Mouse (Mus musculus) heart, postnatal 0 days (tissue): Measurements from ENCODE around the gene Fv1. TPM values are rescaled to one million over a fixed set of nuclear protein-coding genes. Genes with fewer than 3 reads are reported as not detected.

Experiments
- ATAC-seq: fragments of 200-750 bp; cut with Nextera tagmentation; 2 replicates; pipeline ENCODE4 v1.8.0; 2017; ENCODE audit warnings: low read depth, moderate number of reproducible peaks, moderate library complexity; ENCODE audit not compliant: insufficient read depth
- DNase-seq: peaks from one replicate; pipeline ENCODE4 v3.0.0-alpha.2; 2016; ENCODE audit warnings: low spot score
- H3K27ac ChIP-seq: fragments of 300-500 bp; sonication (generic); 2 replicates; pipeline ENCODE4 v1.5.1; 2014; ENCODE audit warnings: low read depth, mild to moderate bottlenecking
- H3K27me3 ChIP-seq: fragments of 300-500 bp; sonication (generic); 2 replicates; pipeline ENCODE4 v1.6.1; 2014; ENCODE audit warnings: low read length, mixed read lengths; ENCODE audit not compliant: control insufficient read depth, insufficient read depth
- H3K36me3 ChIP-seq: fragments of 300-500 bp; sonication (generic); replicated peaks from 2 replicates; pipeline ENCODE4 v1.6.1; 2014; ENCODE audit warnings: low read length, mixed read lengths; ENCODE audit not compliant: control insufficient read depth, insufficient read depth
- H3K4me1 ChIP-seq: fragments of 300-500 bp; sonication (generic); 2 replicates; pipeline ENCODE4 v1.6.1; 2014; ENCODE audit warnings: antibody characterized with exemption; ENCODE audit not compliant: control insufficient read depth, insufficient read depth
- H3K4me2 ChIP-seq: fragments of 300-500 bp; sonication (generic); 2 replicates; pipeline ENCODE4 v1.6.1; 2014; ENCODE audit warnings: low read depth, mild to moderate bottlenecking, low read length, moderate library complexity
- H3K4me3 ChIP-seq: fragments of 300-500 bp; sonication (generic); 2 replicates; pipeline ENCODE4 v1.5.1; 2014; ENCODE audit warnings: low read depth, low read length
- H3K9ac ChIP-seq: fragments of 300-500 bp; sonication (generic); replicated peaks from 2 replicates; pipeline ENCODE4 v1.6.1; 2014; ENCODE audit warnings: low read depth, low read length, mixed read lengths
- H3K9me3 ChIP-seq: fragments of 300-500 bp; sonication (generic); replicated peaks from 2 replicates; pipeline ENCODE4 v1.6.1; 2016; ENCODE audit warnings: low read length; ENCODE audit not compliant: control insufficient read depth
- CTCF ChIP-seq: IDR thresholded peaks from 2 replicates; pipeline ENCODE4 v1.5.1; 2016; ENCODE audit warnings: antibody characterized with exemption, control low read depth, low read depth
- EP300 ChIP-seq: IDR thresholded peaks from 2 replicates; pipeline ENCODE4 v1.6.1; 2016; ENCODE audit warnings: antibody characterized with exemption, low read depth
- whole genome bisulfite sequencing: fragments of 180-500 bp; shearing (Covaris S2); extraction: QIAGEN DNeasy Blood & Tissue Kit; methylation state at CpG from one replicate; pipeline ENCODE4 v1.1.7; 2014; 5-methylcytosine and 5-hydroxymethylcytosine counted together
- polyA plus RNA-seq: library from polyadenylated mRNA; unstranded; fragments of >200 nt; fragmentation: Nextera tagmentation; extraction: Ambion mirVana; gene quantifications from 2 replicates; pipeline ENCODE4 v1.2.1, GENCODE M21; 2015
- total RNA-seq: library from RNA; depleted of rRNA; stranded (reverse); fragments of >200 nt; gene quantifications from 2 replicates; pipeline ENCODE4 v1.2.3, GENCODE M21; 2014; ENCODE audit warnings: low replicate concordance

Gene Fv1
- total and polyA plus RNA-seq, 2 experiments from 2014 or later = 3.2 to 5.9 TPM

GRCm38 (mm10) chr4:147886158-147886557 is 17.4 kb downstream of the Fv1 start:
- no peak for DNase-seq
- Histone ChIP-seq H3K4me2 (no peak overlapping the region), H3K9ac (no peak overlapping the region), H3K4me3 (no peak overlapping the region), H3K27me3 (no peaks in the 10 kb centered on the region), H3K9me3 (no peaks in the 10 kb centered on the region), H3K4me1 (no peaks in the 10 kb centered on the region), H3K36me3 (peaks cover 96% of the 10 kb centered on the region), H3K27ac (no peak overlapping the region)
- 94% methylated on average over 12 of the region's 12 CpGs for WGBS
- TF ChIP-seq CTCF (no peak), EP300 (no peak)
- ATAC-seq = no peak

- Histone ChIP-seq H3K36me3 (peaks cover 96% of the 10 kb centered on the region), H3K9ac (no peak overlapping the region), H3K27ac (no peak overlapping the region), H3K27me3 (no peaks in the 10 kb centered on the region), H3K4me1 (no peaks in the 10 kb centered on the region), H3K4me2 (no peak overlapping the region), H3K9me3 (no peaks in the 10 kb centered on the region), H3K4me3 (no peak overlapping the region)
- ATAC-seq = no peak
- no peak for DNase-seq
- 90% methylated on average over 7 of the region's 7 CpGs for WGBS
- no peak for TF ChIP-seq CTCF
- TF ChIP-seq EP300 = no peak
Measured at GRCm38 (mm10) chr4:147887277-147887676, 18.5 kb downstream of the Fv1 start.

- Histone ChIP-seq H3K9me3 (no peaks in the 10 kb centered on the region), H3K4me2 (no peak overlapping the region), H3K27me3 (no peaks in the 10 kb centered on the region), H3K4me3 (no peak overlapping the region), H3K36me3 (peaks cover 96% of the 10 kb centered on the region), H3K27ac (no peak overlapping the region), H3K9ac (no peak overlapping the region), H3K4me1 (no peaks in the 10 kb centered on the region)
- no peak for DNase-seq
- no peak for ATAC-seq
- TF ChIP-seq EP300 = no peak
- no peak for TF ChIP-seq CTCF
- WGBS = 67% methylated on average over 4 of the region's 4 CpGs
Measured at GRCm38 (mm10) chr4:147888237-147888636, 19.5 kb downstream of the Fv1 start.

DNA sequence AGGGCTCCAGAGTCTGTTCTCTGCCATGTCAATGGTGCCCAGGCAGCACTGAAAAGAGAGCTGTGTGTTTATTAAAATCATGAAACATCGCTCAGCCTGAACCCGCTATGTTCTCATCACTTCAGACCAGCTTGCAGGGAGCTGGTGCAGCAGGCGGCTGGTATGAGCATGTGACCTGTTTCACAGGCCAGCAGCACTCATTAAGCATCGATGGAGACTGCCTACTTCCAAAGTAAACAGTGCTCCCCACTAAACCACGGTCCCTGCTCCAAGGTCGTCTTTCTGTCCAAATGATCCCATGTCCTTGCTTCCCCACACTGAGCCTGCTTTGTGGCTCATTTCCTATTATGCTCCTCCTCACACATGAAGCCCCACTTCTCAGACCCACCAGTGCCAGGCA is 21.6 kb downstream of the Fv1 start:
- Histone ChIP-seq H3K9me3 (no peaks in the 10 kb centered on the region), H3K27ac (peak overlapping the region; percentile 8; the same call in 1 of the 2 replicates), H3K27me3 (no peaks in the 10 kb centered on the region), H3K4me1 (peaks cover 2% of the 10 kb centered on the region; the same call in 1 of the 2 replicates), H3K9ac (no peak overlapping the region), H3K36me3 (peaks cover 93% of the 10 kb centered on the region), H3K4me3 (no peak overlapping the region), H3K4me2 (no peak overlapping the region)
- no peak for TF ChIP-seq EP300
- TF ChIP-seq CTCF = no peak
- DNase-seq (no peak), ATAC-seq (peak; percentile 49; the same call in 1 of the 2 replicates)
- 50% methylated on average over 6 of the region's 6 CpGs for WGBS

DNA sequence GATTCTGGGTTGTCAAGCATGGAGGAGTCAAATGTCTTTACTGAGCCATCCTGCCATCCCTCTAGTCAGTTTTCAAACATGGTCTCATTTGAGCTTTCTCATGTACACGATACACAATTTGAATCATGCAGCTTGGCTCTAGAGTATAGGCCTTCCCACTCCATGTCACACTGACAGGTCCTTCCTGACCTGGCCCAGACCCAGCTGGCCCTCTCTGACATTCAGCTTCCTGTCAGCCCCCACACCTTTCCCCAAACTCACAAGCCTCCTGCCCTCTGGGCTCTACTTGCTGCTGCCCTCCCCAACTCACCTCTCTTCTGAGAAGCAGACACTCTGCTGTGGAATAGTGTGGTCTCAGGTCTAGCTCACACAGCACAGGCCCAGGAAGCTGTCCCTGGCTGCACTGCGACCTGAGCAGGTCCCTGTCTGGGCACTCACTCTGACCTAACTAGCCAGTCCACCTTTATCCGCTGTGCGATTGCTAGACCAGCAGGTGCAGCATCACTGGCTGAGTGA is 27.1 kb downstream of the Fv1 start:
- Histone ChIP-seq H3K27ac (peak overlapping the region; percentile 98), H3K4me3 (no peak overlapping the region), H3K9me3 (no peaks in the 10 kb centered on the region), H3K36me3 (peaks cover 83% of the 10 kb centered on the region), H3K4me2 (no peak overlapping the region), H3K9ac (peak overlapping the region; percentile 41; the same call in 1 of the 2 replicates), H3K27me3 (no peaks in the 10 kb centered on the region), H3K4me1 (peaks cover 51% of the 10 kb centered on the region)
- ATAC-seq (peak; percentile 31), DNase-seq (peak; percentile 15)
- 45% methylated on average over 4 of the region's 4 CpGs for WGBS
- no peak for TF ChIP-seq EP300
- no peak for TF ChIP-seq CTCF

GRCm38 (mm10) chr4:147896411-147896810 is 27.6 kb downstream of the Fv1 start:
- no peak overlapping the region for H3K9ac ChIP-seq
- TF ChIP-seq EP300 (no peak), CTCF (no peak)
- WGBS = 8% methylated on average over 1 of the region's 1 CpGs
- no peaks in the 10 kb centered on the region for H3K9me3 ChIP-seq
- peak overlapping the region; percentile 98 for H3K27ac ChIP-seq
- no peaks in the 10 kb centered on the region for H3K27me3 ChIP-seq
- no peak overlapping the region for H3K4me2 ChIP-seq
- DNase-seq (peak; percentile 81), ATAC-seq (peak; percentile 79)
- peaks cover 78% of the 10 kb centered on the region for H3K36me3 ChIP-seq
- no peak overlapping the region for H3K4me3 ChIP-seq
- peaks cover 54% of the 10 kb centered on the region for H3K4me1 ChIP-seq
